Mouse (Mus musculus) brain, embryonic 14.5 days (tissue): ENCODE results near the gene 9930104L06Rik. TPM values are rescaled to one million over a fixed set of nuclear protein-coding genes. Genes with fewer than 3 reads are reported as not detected.

ENCODE experiments used
- DNase-seq: peaks from one replicate; pipeline ENCODE4 v3.0.0-alpha.2; 2011; ENCODE audit warnings: low read depth
- CTCF ChIP-seq: fragments of 200-500 bp; IDR thresholded peaks from 2 replicates; pipeline ENCODE4 v1.5.1; 2012; ENCODE audit warnings: inconsistent platforms, mild to moderate bottlenecking, moderate library complexity, borderline replicate concordance; ENCODE audit not compliant: insufficient read depth, insufficient read length; ENCODE audit errors: extremely low read depth
- POLR2A ChIP-seq: fragments of 200-500 bp; IDR thresholded peaks from 2 replicates; pipeline ENCODE4 v1.6.1; 2012; ENCODE audit warnings: mild to moderate bottlenecking, inconsistent platforms, borderline replicate concordance; ENCODE audit not compliant: poor library complexity, insufficient read depth, insufficient read length, severe bottlenecking; ENCODE audit errors: extremely low read depth
- polyA plus RNA-seq: library from polyadenylated mRNA; depleted of rRNA; stranded (reverse); fragments of >200 nt; gene quantifications from 2 replicates; pipeline ENCODE4 v1.2.3, GENCODE M21; 2012; rRNA removed

9930104L06Rik gene
- 18.3 and 22.3 TPM in 2 replicates for polyA plus RNA-seq

- peak; percentile 100 for DNase-seq
Measured at GRCm38 (mm10) chr4:124936613-124937471, at the start of gene 9930104L06Rik. 9930104L06Rik (plus strand) TSS chr4:124937048.

DNA sequence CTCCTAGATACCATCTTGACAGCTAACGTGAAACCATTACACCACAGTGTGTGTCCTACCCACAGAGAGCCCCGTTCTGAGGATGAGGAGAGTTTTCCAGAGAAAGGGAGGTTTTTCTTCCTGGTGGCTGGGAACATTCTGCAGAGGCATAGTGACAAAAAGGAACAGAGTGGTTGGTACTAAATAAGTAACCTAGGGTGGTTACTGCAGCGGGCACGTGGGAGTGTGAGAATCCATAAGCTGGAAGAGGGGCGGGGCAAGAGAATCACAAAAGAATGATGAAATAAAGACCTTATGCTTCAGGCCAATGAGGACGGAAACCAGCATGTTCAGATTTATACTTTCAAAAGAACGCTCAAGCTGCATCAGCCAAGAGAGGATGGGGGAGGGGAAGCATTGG lies 48.1 kb upstream of the 9930104L06Rik start:
- TF ChIP-seq POLR2A (no peak), CTCF (no peak)
- no peak for DNase-seq

More at GRCm38 (mm10) chr4:124936613-124937471, at the start of gene 9930104L06Rik:
- no peak for TF ChIP-seq POLR2A
- TF ChIP-seq CTCF, result no peak

DNA sequence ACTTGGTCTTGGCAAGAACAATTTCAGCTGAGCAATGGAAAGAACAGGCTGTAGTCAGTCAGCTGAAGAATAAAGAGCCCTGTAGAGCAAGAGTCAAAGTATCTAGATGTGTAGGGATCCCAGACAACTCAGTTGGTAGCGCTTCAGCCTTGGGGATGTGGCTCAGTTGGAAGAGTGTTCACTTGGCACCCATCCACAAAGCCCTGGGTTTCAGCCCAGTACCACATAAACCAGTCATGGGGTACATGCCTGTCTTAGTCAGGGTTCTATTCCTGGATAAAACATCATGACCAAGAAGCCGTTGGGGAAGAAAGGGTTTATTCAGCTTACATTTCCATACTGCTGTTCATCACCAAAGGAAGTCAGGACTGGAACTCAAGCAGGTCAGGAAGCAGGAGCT lies 46.9 kb upstream of the 9930104L06Rik start:
- DNase-seq, result no peak
- TF ChIP-seq CTCF (no peak), POLR2A (no peak)

GRCm38 (mm10) chr4:124890831-124891230 lies 46.0 kb upstream of the 9930104L06Rik start:
- DNase-seq, result no peak
- TF ChIP-seq CTCF, result no peak
- TF ChIP-seq POLR2A, result no peak

- DNase-seq, result peak; percentile 19
- TF ChIP-seq CTCF, result no peak
- TF ChIP-seq POLR2A, result no peak
Measured at GRCm38 (mm10) chr4:124893769-124894168, 43.1 kb upstream of the 9930104L06Rik start.

- peak; percentile 73 for DNase-seq
- TF ChIP-seq CTCF, result no peak
Measured at GRCm38 (mm10) chr4:124894508-124895428, 42.1 kb upstream of the 9930104L06Rik start.

DNA sequence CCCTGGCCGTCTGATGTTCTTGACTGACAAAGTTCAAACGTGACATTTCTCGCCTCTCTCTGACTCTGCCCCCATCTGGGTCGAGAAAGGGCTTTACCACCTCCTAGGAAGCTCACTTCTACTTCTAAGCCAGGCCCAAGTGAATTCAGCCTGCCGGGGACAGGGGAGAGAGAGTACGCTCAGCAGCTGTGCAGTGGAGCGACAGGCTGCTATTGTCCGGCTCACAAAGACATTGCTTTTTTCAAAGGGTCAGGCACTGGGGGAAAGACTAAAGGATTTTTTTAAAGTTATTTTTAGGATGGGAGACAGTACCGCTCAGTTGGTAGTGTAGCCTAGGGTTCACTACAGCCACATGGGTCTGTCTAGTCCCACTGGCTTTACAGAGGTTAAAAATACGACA lies 38.4 kb upstream of the 9930104L06Rik start:
- TF ChIP-seq CTCF (no peak), POLR2A (no peak)
- peak; percentile 49 for DNase-seq

GRCm38 (mm10) chr4:124899906-124900305 lies 36.9 kb upstream of the 9930104L06Rik start:
- TF ChIP-seq POLR2A (no peak), CTCF (no peak)
- no peak for DNase-seq

DNA sequence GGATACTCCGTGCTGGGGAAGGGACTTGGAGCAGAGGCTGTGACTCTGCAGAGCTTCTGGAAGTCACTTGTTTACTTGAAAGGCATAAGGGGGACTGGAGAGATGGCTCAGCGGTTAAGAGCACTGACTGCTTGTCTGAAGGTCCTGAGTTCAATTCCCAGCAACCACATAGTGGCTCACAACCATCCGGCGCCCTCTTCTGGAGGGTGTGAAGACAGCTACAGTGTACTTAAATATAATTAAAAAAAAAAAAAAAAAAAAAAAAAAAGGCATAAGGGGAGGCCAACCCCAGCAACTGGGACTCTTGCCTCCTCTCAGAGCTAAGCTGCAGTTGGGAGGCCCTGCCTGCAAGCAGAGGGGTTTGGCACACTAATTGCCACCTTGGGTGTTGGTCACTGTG lies 31.4 kb upstream of the 9930104L06Rik start:
- peak; percentile 17 for DNase-seq
- no peak for TF ChIP-seq CTCF
- TF ChIP-seq POLR2A, result no peak

GRCm38 (mm10) chr4:124905971-124906822 lies 30.7 kb upstream of the 9930104L06Rik start:
- DNase-seq, result peak; percentile 94
- no peak for TF ChIP-seq CTCF
- no peak for TF ChIP-seq POLR2A
